Mouse (Mus musculus) lung, postnatal 0 days (tissue): ENCODE data around the gene Mad1l1. TPM values are rescaled to one million over a fixed set of nuclear protein-coding genes. Genes with fewer than 3 reads are reported as not detected.

Experiments used
- ATAC-seq: fragments of 200-750 bp; cut with Nextera tagmentation; 2 replicates; pipeline ENCODE4 v1.8.0; 2017; ENCODE audit warnings: moderate library complexity
- DNase-seq: peaks from one replicate; pipeline ENCODE4 v3.0.0-alpha.2; 2016; ENCODE audit warnings: low spot score
- H3K27ac ChIP-seq: fragments of 300-500 bp; sonication (generic); 2 replicates; pipeline ENCODE4 v1.5.1; 2014; ENCODE audit warnings: antibody characterized with exemption, mild to moderate bottlenecking, low read length, mixed read lengths
- H3K27me3 ChIP-seq: fragments of 300-500 bp; sonication (generic); replicated peaks from 2 replicates; pipeline ENCODE4 v1.6.1; 2014; ENCODE audit warnings: low read length, mixed read lengths; ENCODE audit not compliant: insufficient read depth
- H3K36me3 ChIP-seq: fragments of 300-500 bp; sonication (generic); 2 replicates; pipeline ENCODE4 v1.6.1; 2014; ENCODE audit warnings: low read length, mixed read lengths; ENCODE audit not compliant: insufficient read depth
- H3K4me1 ChIP-seq: fragments of 300-500 bp; sonication (generic); 2 replicates; pipeline ENCODE4 v1.6.1; 2014; ENCODE audit warnings: antibody characterized with exemption, low read depth, low read length, mixed read lengths; ENCODE audit not compliant: insufficient read depth
- H3K4me2 ChIP-seq: fragments of 300-500 bp; sonication (generic); replicated peaks from 2 replicates; pipeline ENCODE4 v1.6.1; 2014; ENCODE audit warnings: low read depth, mild to moderate bottlenecking, low read length, moderate library complexity, mixed read lengths
- H3K4me3 ChIP-seq: fragments of 300-500 bp; sonication (generic); 2 replicates; pipeline ENCODE4 v1.5.1; 2014; ENCODE audit warnings: low read depth, low read length
- H3K9ac ChIP-seq: fragments of 300-500 bp; sonication (generic); replicated peaks from 2 replicates; pipeline ENCODE4 v1.6.1; 2014; ENCODE audit warnings: low read depth, mild to moderate bottlenecking
- H3K9me3 ChIP-seq: fragments of 300-500 bp; sonication (generic); 2 replicates; pipeline ENCODE4 v1.6.1; 2016; ENCODE audit warnings: low read length, mixed read lengths
- CTCF ChIP-seq: IDR thresholded peaks from 2 replicates; pipeline ENCODE4 v1.5.1; 2016; ENCODE audit warnings: antibody characterized with exemption, mild to moderate bottlenecking
- EP300 ChIP-seq: IDR thresholded peaks from 2 replicates; pipeline ENCODE4 v1.6.1; 2016; ENCODE audit warnings: antibody characterized with exemption, mild to moderate bottlenecking, control low read depth
- WGBS: fragments of 180-500 bp; shearing (Covaris S2); extraction: QIAGEN DNeasy Blood & Tissue Kit; methylation state at CpG from one replicate; pipeline ENCODE4 v1.1.7; 2014; 5-methylcytosine and 5-hydroxymethylcytosine counted together
- polyA plus RNA-seq: library from polyadenylated mRNA; unstranded; fragments of >200 nt; fragmentation: Nextera tagmentation; extraction: Ambion mirVana; gene quantifications from 2 replicates; pipeline ENCODE4 v1.2.1, GENCODE M21; 2015

The Mad1l1 gene
- polyA plus RNA-seq, 1 experiment from 2014 or later, result 18.4 TPM

- Histone ChIP-seq H3K27ac (no peak overlapping the region), H3K9me3 (no peaks in the 10 kb centered on the region), H3K27me3 (no peaks in the 10 kb centered on the region), H3K9ac (no peak overlapping the region), H3K4me3 (no peak overlapping the region), H3K36me3 (no peaks in the 10 kb centered on the region), H3K4me2 (no peak overlapping the region), H3K4me1 (no peaks in the 10 kb centered on the region)
- TF ChIP-seq EP300 (no peak), CTCF (no peak)
- ATAC-seq (no peak), DNase-seq (no peak)
- 75% methylated on average over 5 of the region's 5 CpGs for WGBS
Observed at GRCm38 (mm10) chr5:140257439-140257838, 63.9 kb downstream of the Mad1l1 start.

- no peak for TF ChIP-seq CTCF
- Histone ChIP-seq H3K9me3 (no peaks in the 10 kb centered on the region), H3K27me3 (no peaks in the 10 kb centered on the region), H3K4me3 (no peak overlapping the region), H3K4me2 (no peak overlapping the region), H3K36me3 (no peaks in the 10 kb centered on the region), H3K9ac (no peak overlapping the region), H3K4me1 (no peaks in the 10 kb centered on the region), H3K27ac (no peak overlapping the region)
- no peak for DNase-seq
- no peak for ATAC-seq
- 85% methylated on average over 10 of the region's 10 CpGs for WGBS
Observed at GRCm38 (mm10) chr5:140256685-140257084, 64.7 kb downstream of the Mad1l1 start.

- no peak for ATAC-seq
- Histone ChIP-seq H3K4me2 (no peak overlapping the region), H3K9me3 (no peaks in the 10 kb centered on the region), H3K36me3 (no peaks in the 10 kb centered on the region), H3K4me1 (no peaks in the 10 kb centered on the region), H3K27ac (no peak overlapping the region), H3K4me3 (no peak overlapping the region), H3K27me3 (no peaks in the 10 kb centered on the region), H3K9ac (no peak overlapping the region)
- TF ChIP-seq CTCF (no peak), EP300 (no peak)
- DNase-seq, result no peak
- WGBS, result 73% methylated on average over 5 of the region's 5 CpGs
Observed at GRCm38 (mm10) chr5:140255265-140255664, 66.1 kb downstream of the Mad1l1 start.

GRCm38 (mm10) chr5:140254656-140255055, 66.7 kb downstream of the Mad1l1 start:
- Histone ChIP-seq H3K9me3 (no peaks in the 10 kb centered on the region), H3K4me1 (no peaks in the 10 kb centered on the region), H3K36me3 (no peaks in the 10 kb centered on the region), H3K27me3 (no peaks in the 10 kb centered on the region), H3K9ac (no peak overlapping the region), H3K27ac (no peak overlapping the region), H3K4me2 (no peak overlapping the region), H3K4me3 (no peak overlapping the region)
- DNase-seq, result no peak
- TF ChIP-seq CTCF, result no peak
- TF ChIP-seq EP300, result no peak
- no peak for ATAC-seq
- 93% methylated on average over 1 of the region's 1 CpGs for WGBS

- H3K9me3 ChIP-seq, result no peaks in the 10 kb centered on the region
- no peaks in the 10 kb centered on the region for H3K36me3 ChIP-seq
- WGBS, result 83% methylated on average over 2 of the region's 2 CpGs
- no peak for TF ChIP-seq EP300
- TF ChIP-seq CTCF, result no peak
- DNase-seq (no peak), ATAC-seq (0 out of 2 replicates have a peak, but pooled peaks have one; percentile 5)
- no peak overlapping the region for H3K27ac ChIP-seq
- no peaks in the 10 kb centered on the region for H3K4me1 ChIP-seq
- H3K4me3 ChIP-seq, result no peak overlapping the region
- H3K9ac ChIP-seq, result no peak overlapping the region
- H3K27me3 ChIP-seq, result no peaks in the 10 kb centered on the region
- H3K4me2 ChIP-seq, result no peak overlapping the region
Observed at GRCm38 (mm10) chr5:140251989-140252388, 69.4 kb downstream of the Mad1l1 start.

GRCm38 (mm10) chr5:140250370-140250769, 71.0 kb downstream of the Mad1l1 start:
- H3K9me3 ChIP-seq, result no peaks in the 10 kb centered on the region
- ATAC-seq (no peak), DNase-seq (no peak)
- H3K27me3 ChIP-seq, result no peaks in the 10 kb centered on the region
- H3K9ac ChIP-seq, result no peak overlapping the region
- H3K4me1 ChIP-seq, result no peaks in the 10 kb centered on the region
- H3K36me3 ChIP-seq, result no peaks in the 10 kb centered on the region
- TF ChIP-seq CTCF, result peak; percentile 18; the same call in 1 of the 2 replicates
- TF ChIP-seq EP300, result no peak
- no peak overlapping the region for H3K27ac ChIP-seq
- no peak overlapping the region for H3K4me3 ChIP-seq
- WGBS, result 86% methylated on average over 3 of the region's 3 CpGs
- H3K4me2 ChIP-seq, result no peak overlapping the region

- Histone ChIP-seq H3K4me2 (no peak overlapping the region), H3K4me3 (no peak overlapping the region), H3K9ac (no peak overlapping the region), H3K27me3 (no peaks in the 10 kb centered on the region), H3K9me3 (no peaks in the 10 kb centered on the region), H3K4me1 (no peaks in the 10 kb centered on the region), H3K27ac (no peak overlapping the region), H3K36me3 (no peaks in the 10 kb centered on the region)
- DNase-seq, result no peak
- ATAC-seq, result no peak
- TF ChIP-seq EP300, result no peak
- TF ChIP-seq CTCF, result no peak
- 75% methylated on average over 6 of the region's 6 CpGs for WGBS
Observed at GRCm38 (mm10) chr5:140249359-140250062, 71.8 kb downstream of the Mad1l1 start.
